Mouse (Mus musculus) heart, embryonic 15.5 days (tissue): ENCODE measurements at regions not wholly inside any gene's neighbourhood (a gene's known extent, or its start where the extent isn't known, plus 50 kb on each side); places are given as distances from the start of the nearest gene placed in this dataset.

Source experiments
- ATAC-seq: fragments of 200-750 bp; cut with Nextera tagmentation; replicated peaks from 2 replicates; pipeline ENCODE4 v1.8.0; 2017; ENCODE audit warnings: low read depth, moderate TSS enrichment; ENCODE audit not compliant: insufficient number of reproducible peaks, insufficient read depth, low FRiP score
- H3K27ac ChIP-seq: fragments of 300-500 bp; sonication (generic); 2 replicates; pipeline ENCODE4 v1.5.1; 2015; ENCODE audit warnings: mild to moderate bottlenecking, inconsistent platforms
- H3K27me3 ChIP-seq: fragments of 300-500 bp; sonication (generic); 2 replicates; pipeline ENCODE4 v1.6.1; 2015; ENCODE audit warnings: inconsistent platforms
- H3K36me3 ChIP-seq: fragments of 300-500 bp; sonication (generic); 2 replicates; pipeline ENCODE4 v1.6.1; 2015; ENCODE audit warnings: mild to moderate bottlenecking, inconsistent platforms
- H3K4me1 ChIP-seq: fragments of 300-500 bp; sonication (generic); replicated peaks from 2 replicates; pipeline ENCODE4 v1.6.1; 2015; ENCODE audit warnings: inconsistent platforms
- H3K4me2 ChIP-seq: fragments of 300-500 bp; sonication (generic); 2 replicates; pipeline ENCODE4 v1.6.1; 2015; ENCODE audit warnings: inconsistent platforms, mild to moderate bottlenecking, moderate library complexity
- H3K4me3 ChIP-seq: fragments of 300-500 bp; sonication (generic); 2 replicates; pipeline ENCODE4 v1.5.1; 2015; ENCODE audit warnings: mild to moderate bottlenecking, inconsistent platforms
- H3K9ac ChIP-seq: fragments of 300-500 bp; sonication (generic); 2 replicates; pipeline ENCODE4 v1.6.1; 2015; ENCODE audit warnings: mild to moderate bottlenecking, inconsistent platforms
- H3K9me3 ChIP-seq: fragments of 300-500 bp; sonication (generic); replicated peaks from 2 replicates; pipeline ENCODE4 v1.6.1; 2016; ENCODE audit warnings: inconsistent platforms
- WGBS: fragments of 180-500 bp; shearing (Covaris S2); methylation state at CpG from one replicate; pipeline ENCODE4 v1.1.7; 2015; ENCODE audit warnings: mixed read lengths; 5-methylcytosine and 5-hydroxymethylcytosine counted together

GRCm38 (mm10) chr1:165051294-165051693 is 109.3 kb downstream of the Tbx19 start:
- Histone ChIP-seq H3K4me2 (no peak overlapping the region), H3K4me3 (no peak overlapping the region), H3K36me3 (no peaks in the 10 kb centered on the region), H3K27me3 (no peaks in the 10 kb centered on the region), H3K4me1 (peaks cover 12% of the 10 kb centered on the region), H3K9me3 (no peaks in the 10 kb centered on the region), H3K9ac (no peak overlapping the region), H3K27ac (no peak overlapping the region)
- 64% methylated on average over 2 of the region's 2 CpGs for WGBS
- no peak for ATAC-seq

GRCm38 (mm10) chr1:165050176-165050575 is 110.4 kb downstream of the Tbx19 start:
- 58% methylated on average over 4 of the region's 4 CpGs for WGBS
- no peaks in the 10 kb centered on the region for H3K9me3 ChIP-seq
- no peak overlapping the region for H3K4me2 ChIP-seq
- peaks cover 17% of the 10 kb centered on the region for H3K4me1 ChIP-seq
- H3K9ac ChIP-seq = no peak overlapping the region
- no peaks in the 10 kb centered on the region for H3K36me3 ChIP-seq
- no peak for ATAC-seq
- H3K4me3 ChIP-seq = no peak overlapping the region
- H3K27ac ChIP-seq = no peak overlapping the region
- no peaks in the 10 kb centered on the region for H3K27me3 ChIP-seq

- H3K9me3 ChIP-seq = no peaks in the 10 kb centered on the region
- peak overlapping the region; percentile 84 for H3K27ac ChIP-seq
- H3K4me1 ChIP-seq = peaks cover 17% of the 10 kb centered on the region
- H3K36me3 ChIP-seq = no peaks in the 10 kb centered on the region
- H3K4me2 ChIP-seq = peak overlapping the region; percentile 35; the same call in 1 of the 2 replicates
- peak; percentile 85 for ATAC-seq
- WGBS = 10% methylated on average over 7 of the region's 7 CpGs
- H3K4me3 ChIP-seq = no peak overlapping the region
- H3K27me3 ChIP-seq = no peaks in the 10 kb centered on the region
- H3K9ac ChIP-seq = no peak overlapping the region
These were observed 111.3 kb upstream of the Xcl1 start for GRCm38 (mm10) chr1:165046637-165047036.

DNA sequence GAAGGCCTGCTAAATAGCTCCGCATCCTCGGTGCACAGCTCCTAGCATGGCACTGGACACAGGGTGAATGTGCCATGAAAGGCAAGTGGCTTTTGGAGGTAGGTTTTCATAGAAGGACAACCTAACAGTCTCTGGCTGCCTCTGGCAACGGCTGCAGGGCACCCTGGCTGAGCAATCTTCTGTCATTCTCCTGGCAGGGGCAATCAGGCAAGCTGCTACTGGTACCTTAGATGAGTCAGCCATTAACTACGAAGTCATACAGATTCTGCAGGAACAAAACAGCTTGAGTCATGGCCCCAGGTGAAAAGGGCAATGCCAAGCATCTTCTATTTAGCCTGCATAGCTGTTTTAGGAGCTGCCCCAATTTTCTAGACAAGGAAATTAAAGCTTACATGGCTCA is 110.7 kb upstream of the Xcl1 start:
- 0 out of 2 replicates have a peak overlapping the region, but pooled peaks have one; percentile 35 for H3K4me2 ChIP-seq
- H3K36me3 ChIP-seq = no peaks in the 10 kb centered on the region
- 58% methylated on average over 4 of the region's 4 CpGs for WGBS
- ATAC-seq = no peak
- peaks cover 17% of the 10 kb centered on the region for H3K4me1 ChIP-seq
- H3K27ac ChIP-seq = peak overlapping the region; percentile 84
- no peak overlapping the region for H3K4me3 ChIP-seq
- no peaks in the 10 kb centered on the region for H3K27me3 ChIP-seq
- no peaks in the 10 kb centered on the region for H3K9me3 ChIP-seq
- no peak overlapping the region for H3K9ac ChIP-seq

DNA sequence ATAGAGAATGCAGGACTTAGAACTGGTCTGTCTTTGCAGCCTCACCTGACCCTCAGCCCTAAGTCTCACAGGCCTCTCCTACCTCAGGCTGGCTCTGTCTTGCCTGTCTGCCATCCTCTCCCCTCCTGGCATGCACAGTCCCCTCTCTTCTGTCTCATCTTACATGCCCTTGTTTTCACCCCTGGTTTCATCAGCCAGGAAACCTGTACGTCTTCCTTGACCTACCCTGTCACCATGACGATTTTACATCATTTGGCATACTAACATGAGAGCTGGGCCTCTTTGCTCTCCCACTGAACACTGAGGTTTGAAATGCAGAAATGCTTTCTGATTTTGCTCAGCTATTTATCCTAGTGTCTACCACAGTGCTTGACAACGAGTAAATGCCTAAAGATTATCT is 108.0 kb upstream of the Xcl1 start:
- 41% methylated on average over 3 of the region's 3 CpGs for WGBS
- Histone ChIP-seq H3K4me1 (peaks cover 17% of the 10 kb centered on the region), H3K4me3 (no peak overlapping the region), H3K36me3 (no peaks in the 10 kb centered on the region), H3K27me3 (no peaks in the 10 kb centered on the region), H3K9me3 (no peaks in the 10 kb centered on the region), H3K4me2 (no peak overlapping the region), H3K9ac (no peak overlapping the region), H3K27ac (no peak overlapping the region)
- no peak for ATAC-seq

DNA sequence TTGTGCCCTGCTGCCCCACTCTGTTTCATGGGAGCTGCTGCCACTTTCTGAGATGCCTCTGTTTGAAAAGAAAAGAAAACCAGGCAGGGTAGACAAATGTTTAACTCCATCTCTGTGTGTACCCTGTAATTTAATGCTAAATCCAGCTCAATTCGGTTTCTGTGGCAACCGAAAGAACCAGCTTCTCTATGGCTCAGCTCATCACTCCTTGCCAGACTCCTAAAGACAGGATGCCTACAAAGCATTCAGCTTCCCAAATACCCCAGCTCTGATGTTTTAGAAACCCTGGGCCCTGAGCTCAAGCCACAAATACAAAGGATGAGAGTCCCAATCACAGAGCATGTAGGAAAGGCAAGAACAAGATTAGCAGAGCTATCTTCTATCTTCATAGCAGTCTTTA is 106.8 kb upstream of the Xcl1 start:
- WGBS = 82% methylated on average over 2 of the region's 2 CpGs
- H3K4me1 ChIP-seq = peaks cover 12% of the 10 kb centered on the region
- no peak overlapping the region for H3K4me3 ChIP-seq
- no peaks in the 10 kb centered on the region for H3K36me3 ChIP-seq
- ATAC-seq = no peak
- H3K9me3 ChIP-seq = no peaks in the 10 kb centered on the region
- no peaks in the 10 kb centered on the region for H3K27me3 ChIP-seq
- H3K4me2 ChIP-seq = no peak overlapping the region
- no peak overlapping the region for H3K9ac ChIP-seq
- H3K27ac ChIP-seq = no peak overlapping the region

DNA sequence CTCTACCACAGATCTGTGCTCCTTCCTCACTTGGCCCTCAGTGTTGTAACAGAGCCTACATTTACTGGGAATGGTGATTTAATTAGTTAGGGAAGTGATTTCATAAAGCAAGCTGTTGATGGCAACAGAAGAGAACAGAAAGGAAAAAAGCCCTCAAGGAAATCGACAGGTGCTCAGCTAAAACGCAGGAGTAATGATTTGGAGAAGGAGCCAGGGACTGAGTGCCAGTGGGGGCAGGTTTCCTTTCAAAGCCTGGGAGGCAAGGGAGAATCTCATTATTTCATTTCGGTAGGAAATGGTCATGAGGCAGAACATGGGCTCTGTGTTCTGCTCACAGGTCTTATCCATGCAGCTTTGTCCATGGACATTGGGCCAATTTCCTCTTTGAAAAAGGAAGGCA is 101.3 kb upstream of the Xcl1 start:
- 62% methylated on average over 3 of the region's 3 CpGs for WGBS
- ATAC-seq = no peak
- H3K27ac ChIP-seq = no peak overlapping the region

DNA sequence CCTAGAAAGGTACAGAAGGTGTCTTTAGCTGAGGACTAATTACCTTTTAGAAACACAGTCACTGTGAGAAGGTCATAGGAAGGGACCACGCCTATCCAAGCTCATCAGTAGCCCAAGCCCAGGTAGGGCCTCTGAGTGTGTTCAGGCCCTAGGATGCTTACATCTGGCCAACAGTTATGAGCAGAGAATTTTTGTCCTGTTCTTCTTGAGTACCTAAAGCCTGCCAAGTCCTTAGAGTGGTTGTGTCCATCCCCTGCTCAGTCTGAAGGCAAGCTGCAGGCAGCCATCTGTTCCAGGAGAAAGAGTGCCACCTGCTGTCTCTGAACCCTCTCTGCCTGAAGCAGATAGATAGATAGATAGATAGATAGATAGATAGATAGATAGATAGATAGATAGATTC is 100.3 kb upstream of the Xcl1 start:
- Histone ChIP-seq H3K27ac (no peak overlapping the region), H3K9me3 (no peaks in the 10 kb centered on the region), H3K4me3 (no peak overlapping the region), H3K36me3 (no peaks in the 10 kb centered on the region), H3K4me2 (no peak overlapping the region), H3K9ac (no peak overlapping the region), H3K4me1 (no peaks in the 10 kb centered on the region), H3K27me3 (no peaks in the 10 kb centered on the region)
- 87% methylated on average over 1 of the region's 1 CpGs for WGBS
- 0 out of 2 replicates have a peak, but pooled peaks have one; percentile 31 for ATAC-seq

More for the DNA sequence above, 101.3 kb upstream of the Xcl1 start:
- H3K9me3 ChIP-seq = no peaks in the 10 kb centered on the region
- H3K4me2 ChIP-seq = no peak overlapping the region
- H3K4me1 ChIP-seq = no peaks in the 10 kb centered on the region
- no peaks in the 10 kb centered on the region for H3K36me3 ChIP-seq
- H3K4me3 ChIP-seq = no peak overlapping the region
- H3K27me3 ChIP-seq = no peaks in the 10 kb centered on the region
- no peak overlapping the region for H3K9ac ChIP-seq

GRCm38 (mm10) chr1:165020960-165021563 is 85.7 kb upstream of the Xcl1 start:
- Histone ChIP-seq H3K4me3 (no peak overlapping the region), H3K27ac (no peak overlapping the region)

DNA sequence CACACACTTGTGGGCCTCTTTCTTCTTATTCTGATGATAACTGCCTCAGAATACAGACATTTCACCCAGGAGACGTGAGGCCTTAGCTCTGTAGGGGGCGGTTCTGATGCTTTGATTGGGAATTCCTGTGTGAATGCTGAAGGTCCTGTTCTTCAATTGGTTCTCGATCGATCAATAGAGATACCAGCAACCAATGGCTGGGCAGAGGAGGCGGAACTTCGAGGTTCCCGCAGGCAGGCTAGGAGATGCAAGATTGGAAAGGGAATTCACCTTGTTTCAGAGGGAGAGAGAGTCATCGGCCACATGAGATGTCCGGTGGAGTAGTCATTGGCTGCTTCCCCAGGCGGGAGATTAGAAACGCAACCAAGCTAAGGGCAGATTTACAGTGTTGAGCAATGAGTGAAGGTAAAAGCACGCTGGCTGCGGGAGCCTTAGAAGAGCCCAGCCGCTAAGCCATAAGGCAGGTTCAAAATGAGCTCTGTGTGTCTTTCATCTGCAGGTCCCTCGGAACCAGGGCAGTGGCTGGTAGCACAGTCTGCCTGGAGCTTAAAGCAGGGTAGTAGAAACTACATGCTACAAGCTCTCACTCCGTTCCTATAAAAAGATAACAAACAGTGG is 83.5 kb upstream of the Xcl1 start:
- Histone ChIP-seq H3K36me3 (no peaks in the 10 kb centered on the region), H3K4me1 (peaks cover 17% of the 10 kb centered on the region), H3K27me3 (no peaks in the 10 kb centered on the region), H3K9me3 (no peaks in the 10 kb centered on the region), H3K27ac (peak overlapping the region; percentile 27; the same call in 1 of the 2 replicates), H3K4me2 (peak overlapping the region; percentile 54), H3K9ac (no peak overlapping the region), H3K4me3 (peak overlapping the region; percentile 29)
- WGBS = 16% methylated on average over 16 of the region's 16 CpGs
- peak; percentile 76 for ATAC-seq

More at GRCm38 (mm10) chr1:165020960-165021563, 85.7 kb upstream of the Xcl1 start:
- H3K36me3 ChIP-seq = no peaks in the 10 kb centered on the region
- no peak overlapping the region for H3K9ac ChIP-seq
- H3K9me3 ChIP-seq = no peaks in the 10 kb centered on the region
- peaks cover 17% of the 10 kb centered on the region for H3K4me1 ChIP-seq
- WGBS = 37% methylated on average over 10 of the region's 10 CpGs
- no peak overlapping the region for H3K4me2 ChIP-seq
- no peak for ATAC-seq
- no peaks in the 10 kb centered on the region for H3K27me3 ChIP-seq

DNA sequence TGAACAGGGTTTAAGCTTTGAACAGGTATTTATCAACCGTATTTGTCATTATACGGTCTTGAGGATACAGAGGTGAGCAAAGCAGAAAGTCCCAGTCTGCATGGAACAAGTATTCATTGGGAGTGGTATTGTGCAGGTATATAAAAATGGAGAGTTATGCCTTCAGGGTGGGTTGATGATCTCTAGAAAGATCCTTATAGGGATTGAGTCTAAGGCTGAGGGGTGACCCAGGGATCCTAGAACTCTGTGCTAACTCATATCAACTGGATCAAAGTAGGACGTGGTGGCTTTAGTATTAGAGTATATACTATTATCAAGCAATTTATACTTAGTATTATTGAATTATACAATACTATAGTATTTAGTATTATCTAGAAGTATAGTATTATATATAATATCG is 82.9 kb upstream of the Xcl1 start:
- no peak for ATAC-seq
- Histone ChIP-seq H3K9ac (no peak overlapping the region), H3K4me1 (peaks cover 19% of the 10 kb centered on the region), H3K4me3 (no peak overlapping the region), H3K9me3 (no peaks in the 10 kb centered on the region), H3K27me3 (no peaks in the 10 kb centered on the region), H3K4me2 (peak overlapping the region; percentile 54; the same call in 1 of the 2 replicates), H3K36me3 (no peaks in the 10 kb centered on the region), H3K27ac (no peak overlapping the region)
- 90% methylated on average over 4 of the region's 4 CpGs for WGBS

- H3K27me3 ChIP-seq = no peaks in the 10 kb centered on the region
- H3K4me1 ChIP-seq = peaks cover 20% of the 10 kb centered on the region
- H3K4me3 ChIP-seq = no peak overlapping the region
- H3K9me3 ChIP-seq = no peaks in the 10 kb centered on the region
- ATAC-seq = no peak
- H3K9ac ChIP-seq = no peak overlapping the region
- H3K36me3 ChIP-seq = no peaks in the 10 kb centered on the region
- 90% methylated on average over 6 of the region's 6 CpGs for WGBS
- H3K27ac ChIP-seq = no peak overlapping the region
- H3K4me2 ChIP-seq = no peak overlapping the region
These were observed 82.5 kb upstream of the Xcl1 start for GRCm38 (mm10) chr1:165017793-165018192.
